Mouse (Mus musculus) embryo, embryonic 10.5 days (tissue): ENCODE results near the gene Nop10.
"Not testable (repeated sequence)": the region's sequence is repeated elsewhere in the genome, so short reads cannot be mapped to it uniquely, and the experiment has no call there.

Source experiments
- DNase-seq: peaks from one replicate; pipeline ENCODE4 v3.0.0-alpha.2; 2015; ENCODE audit warnings: low spot score

Nop10 gene

DNA sequence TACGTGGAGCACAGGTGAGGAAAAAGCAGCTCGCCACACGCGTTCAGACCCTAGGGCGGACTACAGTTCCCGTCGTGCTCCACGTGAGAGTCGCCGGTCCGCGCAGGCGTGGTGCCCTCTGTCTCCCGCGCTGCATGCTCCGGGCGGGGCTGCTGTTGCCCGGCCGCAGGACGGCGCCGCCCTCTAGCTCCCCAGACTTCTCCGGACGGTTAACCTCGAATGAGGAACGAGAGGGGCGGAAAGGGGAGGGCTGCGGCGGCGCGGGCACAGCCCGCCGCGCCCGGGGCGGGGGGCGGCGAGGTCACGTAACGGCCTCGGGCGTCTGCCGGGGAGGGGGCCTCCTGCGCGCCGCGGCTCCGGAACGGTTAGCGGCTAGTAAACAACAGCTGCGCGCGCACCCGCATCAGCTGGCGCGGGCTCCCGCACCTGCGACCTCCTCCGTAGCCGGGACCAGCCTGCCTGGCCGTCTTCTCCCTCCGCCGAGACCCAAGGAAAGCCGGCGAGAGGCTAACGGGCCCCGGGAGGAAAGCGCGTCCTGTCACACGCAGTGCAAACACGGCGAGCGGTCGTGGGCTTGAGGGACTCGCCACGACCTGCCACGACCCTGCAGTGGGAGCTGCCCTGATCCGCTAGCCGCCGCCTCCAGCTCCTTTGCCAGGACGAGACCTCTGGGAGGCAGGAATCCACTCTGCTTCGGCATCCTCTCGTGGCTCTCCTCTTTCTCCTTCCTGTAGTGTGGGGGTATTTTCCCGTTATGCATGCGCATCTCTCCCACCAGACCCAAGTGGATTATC is 3.9 kb downstream of the Nop10 start, which contains the start of gene Slc12a6:
Slc12a6 (plus strand) TSS at position 378 of the 794 bp plus-strand sequence.
- DNase-seq, result peak; percentile 92

DNA sequence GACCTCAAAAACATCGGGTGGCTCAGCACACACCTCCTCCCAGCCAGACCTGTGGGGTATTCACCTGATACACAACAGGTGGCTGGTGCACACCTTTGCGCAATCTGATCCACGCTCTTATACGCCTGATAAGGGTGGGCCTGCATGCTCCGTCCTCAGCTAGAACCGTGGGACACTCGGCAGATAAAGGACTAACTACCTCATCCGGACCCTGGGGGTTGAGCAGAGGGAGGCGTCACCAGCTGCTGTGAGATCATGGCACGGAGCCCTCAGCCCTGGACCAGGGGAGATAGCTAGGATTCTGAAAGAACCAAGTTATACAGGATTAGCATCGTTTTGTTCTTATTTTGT is 4.5 kb downstream of the Nop10 start, which contains the start of gene Gm21985:
Gm21985 (plus strand) TSS at position 73 of the 351 bp plus-strand sequence.
- peak; percentile 62 for DNase-seq

DNA sequence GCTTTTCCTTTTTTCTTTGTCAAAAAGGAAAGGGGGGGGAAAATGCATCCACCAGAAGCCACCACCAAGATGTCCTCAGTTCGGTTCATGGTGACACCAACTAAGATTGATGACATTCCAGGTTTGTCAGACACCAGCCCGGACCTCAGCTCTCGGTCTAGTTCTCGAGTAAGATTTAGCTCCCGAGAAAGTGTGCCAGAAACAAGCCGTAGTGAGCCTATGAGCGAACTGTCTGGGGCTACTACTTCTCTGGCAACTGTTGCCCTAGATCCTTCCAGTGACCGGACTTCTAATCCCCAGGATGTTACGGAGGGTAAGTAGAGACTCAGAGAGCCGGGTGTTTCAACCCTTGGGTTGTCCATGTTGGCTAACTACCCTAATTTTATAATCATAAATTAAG is 5.1 kb downstream of the Nop10 start:
- peak; percentile 9 for DNase-seq

DNA sequence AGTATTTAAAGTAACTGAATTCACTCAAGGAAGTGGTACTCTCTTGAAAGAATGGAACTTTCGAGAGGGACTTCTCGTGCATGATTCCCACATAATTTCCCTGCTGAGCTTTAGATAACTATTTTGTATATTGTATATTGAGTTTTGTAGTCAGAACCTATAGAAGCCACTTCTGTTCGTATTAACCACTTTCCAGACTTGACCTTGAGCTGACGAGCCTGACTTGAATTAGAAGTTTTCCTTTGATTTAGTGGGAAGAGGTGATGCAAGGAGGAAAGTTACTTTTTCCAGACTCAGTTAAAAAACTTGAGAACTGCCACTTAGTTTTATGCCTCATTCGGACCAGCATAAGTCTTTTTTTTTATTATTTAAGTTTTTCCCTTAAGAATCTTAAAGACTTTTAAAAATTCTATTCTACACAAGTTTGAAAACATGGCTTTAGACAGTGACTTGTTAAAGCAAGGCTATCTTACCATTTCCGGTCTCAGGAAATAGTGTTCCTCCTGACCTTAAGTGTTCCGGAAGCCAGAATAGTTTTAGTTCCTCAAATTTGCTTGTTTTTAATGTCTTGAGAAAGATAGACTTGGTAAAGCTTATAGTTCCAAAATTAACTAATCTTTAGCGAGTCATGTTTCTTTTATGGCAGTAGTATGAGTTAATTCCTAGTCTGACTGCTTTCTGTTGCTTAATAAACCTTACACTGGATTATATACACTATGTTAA is 6.0 kb downstream of the Nop10 start:
- DNase-seq, result no peak

DNA sequence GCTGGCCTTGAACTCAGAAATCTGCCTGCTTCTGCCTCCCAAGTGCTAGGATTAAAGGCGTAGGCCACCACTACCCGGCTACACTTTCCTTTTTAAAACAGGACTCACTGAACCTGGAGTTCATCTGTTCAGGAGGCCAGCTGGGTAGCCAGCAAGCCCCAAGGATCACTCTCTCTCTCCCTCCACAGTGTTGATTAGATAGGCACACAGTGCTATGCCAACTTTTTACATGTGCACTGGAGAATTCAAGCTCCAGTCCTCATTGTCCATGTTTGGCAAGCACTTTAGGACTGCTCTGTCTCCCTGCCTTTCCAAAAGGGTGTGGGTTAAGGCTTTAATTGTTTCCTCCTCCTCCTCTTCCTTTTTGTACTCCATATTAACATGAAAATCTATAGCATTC is 8.3 kb downstream of the Nop10 start:
- DNase-seq, result no peak

DNA sequence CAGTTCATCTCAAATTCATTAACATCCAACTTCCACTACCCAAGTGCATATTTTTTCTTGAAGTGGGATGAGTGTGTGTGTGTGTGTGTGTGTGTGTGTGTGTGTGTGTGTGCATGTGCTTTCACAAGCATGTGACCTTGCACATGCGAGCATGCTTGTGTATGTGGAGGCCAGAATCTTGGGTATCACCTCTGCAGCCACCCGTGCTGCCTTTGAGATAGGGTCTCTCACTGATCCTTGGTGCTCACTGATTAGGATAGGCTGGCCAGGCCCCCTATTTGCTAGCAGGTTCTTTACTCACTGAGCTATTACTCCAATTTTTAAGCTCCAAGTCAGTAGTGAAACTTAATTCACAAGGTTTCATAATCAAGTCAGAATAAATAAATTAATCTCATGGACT is 11.2 kb downstream of the Nop10 start:
- no peak for DNase-seq

DNA sequence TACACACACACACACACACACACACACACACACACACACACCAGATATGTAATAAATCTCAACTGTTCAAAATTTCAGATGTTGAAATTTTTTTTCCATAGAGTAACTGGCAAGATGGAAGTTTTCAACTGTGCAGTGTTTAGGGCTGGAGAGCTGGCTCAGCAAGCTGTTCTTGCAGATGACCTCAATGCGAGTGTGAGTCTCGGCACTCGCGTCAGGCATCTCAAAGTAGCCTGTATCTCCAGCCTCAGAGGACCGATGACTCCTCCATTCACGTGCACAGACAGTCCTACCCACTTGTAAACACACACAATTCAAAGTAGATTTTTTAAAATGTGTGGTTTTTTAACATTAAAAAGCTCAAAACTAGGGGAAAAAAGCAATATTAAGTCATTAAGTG is 11.7 kb downstream of the Nop10 start:
- DNase-seq, result no peak

DNA sequence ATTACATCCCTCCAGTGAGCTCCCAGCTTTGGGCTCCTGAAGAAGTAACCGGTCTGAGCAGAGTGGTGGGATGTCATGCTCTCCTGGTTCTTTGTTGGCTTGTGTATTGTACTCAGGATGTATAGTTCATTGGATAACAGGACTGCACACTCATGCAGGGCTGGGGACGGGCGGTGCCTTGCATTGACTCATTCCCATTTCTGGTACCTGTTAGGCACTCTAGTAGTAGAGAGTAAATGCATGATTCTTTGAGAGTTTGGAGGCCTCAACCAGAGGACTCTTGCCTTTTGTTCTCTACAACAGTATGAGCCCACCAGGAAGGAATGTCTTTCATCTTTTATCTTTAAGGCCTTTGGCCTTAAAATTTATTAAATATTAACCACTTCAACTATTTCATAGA is 15.1 kb downstream of the Nop10 start:
- no peak for DNase-seq

DNA sequence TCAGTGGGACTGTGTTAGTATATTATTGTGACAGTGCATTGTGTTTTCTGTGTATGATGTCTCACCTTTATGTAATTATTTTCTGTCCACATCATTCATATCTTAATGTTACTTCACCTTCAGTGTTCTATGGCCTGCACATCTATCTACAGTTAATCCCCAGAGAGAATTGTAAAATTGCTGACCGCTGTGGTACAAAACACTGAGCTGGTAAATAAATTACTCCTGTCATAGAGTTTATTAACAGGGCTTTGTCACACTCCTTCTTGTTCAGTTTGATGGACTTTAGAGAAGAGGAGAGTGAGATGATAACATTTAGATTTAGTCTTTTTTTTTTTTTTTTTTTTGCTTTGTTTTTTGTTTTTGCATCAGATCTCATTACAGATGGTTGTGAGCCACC is 21.1 kb downstream of the Nop10 start:
- DNase-seq, result no peak

DNA sequence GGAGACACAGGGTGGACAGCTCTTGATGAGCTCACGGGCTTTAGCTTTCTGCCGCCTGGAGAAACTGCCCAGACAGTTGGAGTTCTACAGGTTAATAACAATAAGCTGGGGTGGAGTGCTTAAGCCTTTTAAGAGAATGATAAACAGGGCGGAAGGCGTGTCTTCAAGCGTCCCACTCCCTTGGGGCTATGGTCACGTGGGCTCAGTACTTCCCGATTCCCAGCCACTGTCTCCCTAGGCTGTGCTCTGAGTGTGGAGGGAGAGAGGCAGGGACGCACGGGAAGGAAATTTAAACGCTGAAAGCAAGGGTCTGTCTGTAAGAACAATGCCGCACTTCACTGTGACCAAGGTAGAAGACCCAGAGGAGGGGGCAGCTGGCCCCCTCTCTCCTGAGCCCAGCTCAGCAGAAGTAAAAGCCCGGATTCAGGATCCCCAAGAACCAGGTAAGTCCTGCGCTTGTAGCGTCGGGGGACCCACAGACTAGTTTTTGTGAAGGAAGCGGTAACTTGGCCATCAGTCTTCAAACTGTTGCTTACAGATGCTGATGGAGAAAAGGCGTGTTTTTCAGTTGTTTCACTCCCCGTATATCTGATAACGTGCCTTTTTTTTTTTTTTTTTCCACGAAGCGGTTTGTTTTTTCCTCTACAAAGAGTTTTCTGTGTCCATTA is 22.8 kb downstream of the Nop10 start:
- DNase-seq, result peak; percentile 84

DNA sequence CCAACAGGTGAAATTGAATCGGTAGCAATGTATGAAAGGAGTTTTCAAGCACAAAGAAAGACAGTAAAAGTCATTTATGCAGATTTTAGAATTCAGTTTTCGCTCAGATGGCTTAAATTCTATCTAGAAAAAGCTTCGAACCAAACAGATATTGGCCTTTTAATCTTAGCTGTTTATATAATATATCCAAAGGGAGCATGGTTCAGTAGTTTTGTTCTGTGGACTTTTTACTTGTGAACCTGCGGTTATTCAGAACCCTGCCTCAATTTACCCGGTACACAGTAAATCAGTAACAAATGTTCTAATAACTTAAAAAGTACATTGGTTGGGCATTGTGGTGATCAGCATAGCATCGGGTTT is 23.3 kb downstream of the Nop10 start:
- no peak for DNase-seq

DNA sequence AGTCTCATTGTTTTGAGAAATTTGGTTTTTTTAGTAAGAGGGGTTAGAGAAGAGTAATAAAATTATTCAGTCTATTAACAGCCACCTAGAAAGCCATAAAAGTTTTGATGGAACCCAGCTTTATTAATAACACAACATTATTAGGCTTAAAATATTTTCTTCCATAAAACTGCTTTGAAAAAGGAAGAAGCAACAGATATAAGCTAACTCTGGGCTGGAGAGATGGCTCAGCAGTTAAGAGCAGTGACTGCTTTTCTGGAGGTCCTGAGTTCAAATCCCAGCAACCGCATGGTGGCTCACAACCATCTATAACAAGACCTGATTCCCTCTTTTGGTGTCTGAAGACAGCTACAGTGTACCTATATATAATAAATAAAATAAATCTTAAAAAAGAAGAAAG is 24.3 kb downstream of the Nop10 start:
- DNase-seq, result not testable (repeated sequence)

DNA sequence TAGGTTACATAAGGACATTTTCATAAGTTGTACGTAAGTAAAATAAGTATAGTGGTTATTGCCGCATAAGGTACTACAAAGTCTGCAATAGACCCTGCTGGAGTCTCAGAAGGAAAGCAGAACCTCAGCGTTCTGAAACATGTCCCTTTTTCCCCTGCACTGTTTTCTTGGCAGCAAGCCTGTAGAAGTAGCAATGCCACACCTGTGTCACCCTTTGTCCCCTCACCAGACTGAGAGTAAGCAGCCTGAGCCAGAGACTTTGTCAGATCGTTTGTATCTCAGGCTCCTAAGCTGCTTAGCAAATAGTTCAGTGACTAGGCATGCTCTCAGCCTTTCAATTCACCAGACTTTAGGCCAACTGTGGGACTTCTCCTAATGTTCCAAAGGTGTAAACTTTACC is 25.3 kb downstream of the Nop10 start:
- no peak for DNase-seq

DNA sequence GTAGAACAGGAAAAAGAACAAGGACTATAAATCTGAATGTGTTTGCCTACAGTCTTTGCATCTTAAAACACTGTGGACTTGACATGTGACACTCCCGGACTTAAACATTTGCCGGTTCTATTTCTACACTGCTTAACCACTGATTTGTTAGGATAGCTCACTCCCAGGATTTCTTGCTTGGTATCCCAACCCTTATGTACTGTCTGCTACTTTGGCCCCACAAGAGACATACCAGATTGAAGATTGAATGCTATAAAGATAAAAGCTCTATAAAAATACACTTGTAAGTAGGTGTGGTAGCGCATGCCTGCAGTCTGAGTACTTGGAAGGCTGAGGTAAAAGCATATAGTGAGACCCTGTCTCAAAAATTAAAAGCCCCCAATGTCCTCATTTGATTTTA is 27.8 kb downstream of the Nop10 start:
- DNase-seq, result no peak

DNA sequence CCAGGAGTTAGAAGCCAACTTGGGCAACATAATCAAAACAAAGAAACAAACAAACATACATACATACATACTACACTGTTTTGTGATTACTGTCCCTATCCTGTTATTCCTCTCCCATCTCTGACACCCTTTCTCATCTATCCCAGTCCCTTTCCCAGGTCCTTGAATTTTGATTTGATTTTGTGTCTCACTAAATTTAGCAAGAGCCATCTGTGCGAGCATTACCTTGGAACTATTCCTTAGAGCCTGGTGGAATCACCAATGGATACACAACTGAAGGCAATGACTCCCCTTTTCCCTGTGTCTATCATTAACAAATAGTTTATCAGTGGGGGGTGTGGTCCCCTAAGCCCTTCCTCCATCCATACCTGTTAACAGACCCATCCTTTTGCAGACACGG is 31.1 kb downstream of the Nop10 start:
- no peak for DNase-seq

DNA sequence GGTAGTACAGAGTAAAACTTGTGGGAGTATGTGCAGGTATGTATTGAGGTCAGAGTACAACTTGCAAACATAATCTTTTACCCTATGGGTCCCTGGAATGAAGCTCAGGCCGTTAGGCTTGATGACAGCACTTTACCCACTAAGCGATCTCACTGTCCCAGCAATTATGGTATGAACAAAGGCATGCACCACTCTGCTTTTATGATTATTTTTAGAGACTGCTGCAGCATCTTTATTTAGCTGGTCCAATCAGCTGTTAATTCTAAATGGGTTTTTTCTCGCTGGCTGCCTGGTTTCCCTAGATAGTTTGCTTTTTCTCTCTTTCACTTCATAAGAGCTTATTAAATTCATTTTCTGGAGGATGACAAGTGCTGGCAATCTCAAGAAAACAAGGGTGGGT is 34.5 kb downstream of the Nop10 start:
- DNase-seq, result no peak

DNA sequence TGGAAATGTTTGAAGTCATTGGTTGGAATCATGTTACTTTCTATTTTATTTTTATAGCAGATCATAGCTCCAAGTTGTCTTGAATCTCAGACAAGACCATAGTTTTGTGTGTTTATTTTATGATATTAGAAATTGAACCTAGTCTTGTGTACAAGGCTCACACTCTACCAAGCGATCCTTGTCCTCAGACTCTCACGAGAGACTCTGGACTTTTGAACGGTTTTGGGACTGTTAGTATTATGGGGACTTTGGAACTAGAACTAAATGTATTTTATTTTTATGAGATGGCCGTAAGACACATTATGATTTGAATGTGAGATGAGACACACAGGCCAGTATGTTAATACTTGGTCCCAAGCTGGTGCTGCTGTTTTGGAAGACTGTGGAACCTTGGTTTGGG is 36.5 kb downstream of the Nop10 start:
- no peak for DNase-seq

DNA sequence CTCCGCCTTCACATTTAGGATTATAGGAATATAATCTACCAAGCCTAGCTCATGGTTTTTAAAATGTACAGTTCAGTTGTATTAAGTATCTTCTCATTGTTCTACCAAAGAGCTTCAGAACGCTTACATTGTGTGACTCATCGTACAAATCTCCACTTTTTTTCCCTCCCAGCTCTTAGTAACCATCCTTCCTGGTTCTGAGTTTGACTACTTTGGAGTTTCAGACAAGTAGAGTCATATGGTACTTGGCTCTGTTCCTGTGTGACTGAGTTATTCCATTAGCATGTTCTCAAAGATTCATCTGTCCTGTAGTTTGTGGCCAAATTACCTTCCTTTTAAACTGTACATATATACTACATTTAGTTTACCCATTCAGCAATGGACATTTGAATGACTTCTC is 46.9 kb downstream of the Nop10 start:
- no peak for DNase-seq

DNA sequence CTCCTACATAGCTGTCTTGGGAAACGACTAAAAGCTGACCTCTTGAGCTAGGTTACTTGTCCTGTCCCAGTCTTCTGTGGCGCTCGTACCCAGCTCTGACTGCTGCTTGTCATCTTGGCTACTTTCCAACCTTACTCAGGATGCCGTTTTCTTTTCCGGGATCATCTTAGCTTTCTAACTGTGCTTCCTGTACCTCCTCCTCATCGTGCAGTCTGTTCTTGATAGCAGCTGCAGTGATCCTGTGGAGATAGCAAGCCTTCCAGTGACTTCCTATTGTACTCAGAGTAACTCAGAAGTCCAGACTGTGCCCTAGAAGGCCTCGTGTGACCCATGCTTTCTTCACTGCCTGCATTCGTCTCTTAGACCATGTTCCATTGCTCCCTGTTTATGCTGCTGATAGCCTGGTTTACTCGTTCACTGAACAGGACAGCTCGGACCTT is 47.5 kb downstream of the Nop10 start:
- no peak for DNase-seq
